Mouse (Mus musculus): ENCODE results near the gene Htt. TPM values are rescaled to one million over a fixed set of nuclear protein-coding genes. Genes with fewer than 3 reads are reported as not detected.

Htt gene
- total RNA-seq, 1 experiment = 25.6 TPM

DNA sequence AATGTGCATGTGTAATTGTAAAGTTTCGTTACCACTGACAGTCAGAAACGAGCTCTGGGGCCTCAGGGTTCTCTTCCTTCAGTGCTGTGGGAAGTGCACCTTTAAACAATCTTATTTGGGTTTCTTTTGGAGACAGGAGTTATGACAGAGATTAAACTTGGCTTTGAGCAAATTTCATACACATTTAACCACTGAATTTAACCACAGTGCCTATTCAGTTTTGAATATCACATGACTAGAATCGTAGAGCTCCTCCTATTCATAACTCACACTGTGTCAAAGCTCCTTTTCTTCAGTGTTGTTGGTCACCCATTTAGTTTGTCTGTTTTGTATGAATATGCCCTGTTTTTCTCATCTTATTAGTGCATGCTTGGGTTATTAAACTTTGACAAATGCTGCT, 10.3 kb downstream of the Htt start:
- in situ Hi-C loops (cut with MboI; ENCODE audit: low sequenced_read_pairs in 2 of 2, unreplicated experiment in 2 of 2) = no loop called here
- Histone ChIP-seq H3K27ac (ENCODE audit: insufficient read depth, low read depth, low read length, poor library complexity, severe bottlenecking) (no peak overlapping the region), H3K4me3 (ENCODE audit: insufficient read depth in 1 of 2, low read depth in 1 of 2, low read length in 2 of 2, poor library complexity in 1 of 2, severe bottlenecking in 1 of 2) (no peak overlapping the region), H3K9ac (ENCODE audit: insufficient read depth, low read depth, low read length, poor library complexity, severe bottlenecking) (no peak overlapping the region), H3K4me1 (ENCODE audit: control insufficient read depth in 2 of 2, insufficient read depth in 2 of 2, low read length in 2 of 2, poor library complexity in 1 of 2) (no peaks in the 10 kb centered on the region), H3K36me3 (ENCODE audit: control insufficient read depth, insufficient read depth, low read length, poor library complexity, severe bottlenecking) (no peaks in the 10 kb centered on the region), H3K9me3 (ENCODE audit: control insufficient read depth, insufficient read depth, low read depth, low read length) (no peaks in the 10 kb centered on the region)
- no peak for DNase-seq (ENCODE audit: low read depth, low spot score)
- TF ChIP-seq CHD2 (IDR thresholded peaks at IDR 0.05; ENCODE audit: low read depth, low read length) = no peak
- no peak for TF ChIP-seq HCFC1 (IDR thresholded peaks at IDR 0.05; ENCODE audit: borderline replicate concordance, insufficient read depth, low read length)
- no peak for TF ChIP-seq ZC3H11A (IDR thresholded peaks at IDR 0.05; ENCODE audit: borderline replicate concordance, low read depth, low read length)
- TF ChIP-seq ZNF384 (IDR thresholded peaks at IDR 0.05; ENCODE audit: low read depth, low read length) = no peak
- no peak for TF ChIP-seq MAFK (IDR thresholded peaks at IDR 0.05; ENCODE audit: insufficient read depth, low read depth, low read length)

DNA sequence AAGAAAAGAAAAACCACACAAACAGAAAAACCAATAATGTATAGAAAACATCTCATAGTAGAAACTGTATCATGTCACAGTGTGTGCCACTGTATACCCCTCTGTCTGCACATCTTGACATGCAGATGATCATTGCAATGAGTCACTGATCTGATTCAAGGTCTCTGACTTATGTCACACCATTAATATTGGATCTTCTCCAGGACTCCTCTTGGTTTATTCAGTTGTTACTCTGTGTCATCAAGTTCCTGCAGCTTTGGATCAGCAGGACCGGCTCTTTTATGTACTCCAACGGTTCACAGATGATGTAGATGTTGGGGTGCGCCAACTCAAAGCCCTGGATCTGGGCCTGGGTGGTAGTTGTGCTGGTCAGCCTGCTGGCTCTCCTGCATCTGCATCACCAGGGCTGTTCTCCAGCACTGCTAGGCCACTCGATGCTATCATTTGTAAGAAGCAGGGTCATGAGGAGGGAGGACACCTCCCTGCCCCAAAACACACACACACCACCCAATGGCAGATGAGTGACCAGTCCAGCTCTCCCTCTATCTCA, 11.2 kb downstream of the Htt start:
- Histone ChIP-seq H3K27ac (ENCODE audit: insufficient read depth, low read depth, low read length, poor library complexity, severe bottlenecking) (no peak overlapping the region), H3K4me1 (ENCODE audit: control insufficient read depth in 2 of 2, insufficient read depth in 2 of 2, low read length in 2 of 2, poor library complexity in 1 of 2) (no peaks in the 10 kb centered on the region), H3K36me3 (ENCODE audit: control insufficient read depth, insufficient read depth, low read length, poor library complexity, severe bottlenecking) (no peaks in the 10 kb centered on the region), H3K9me3 (ENCODE audit: control insufficient read depth, insufficient read depth, low read depth, low read length) (no peaks in the 10 kb centered on the region), H3K9ac (ENCODE audit: insufficient read depth, low read depth, low read length, poor library complexity, severe bottlenecking) (no peak overlapping the region), H3K4me3 (ENCODE audit: insufficient read depth in 1 of 2, low read depth in 1 of 2, low read length in 2 of 2, poor library complexity in 1 of 2, severe bottlenecking in 1 of 2) (no peak overlapping the region)
- in situ Hi-C loops (cut with MboI; ENCODE audit: low sequenced_read_pairs in 2 of 2, unreplicated experiment in 2 of 2) = no loop called here
- DNase-seq (ENCODE audit: low read depth, low spot score) = no peak
- TF ChIP-seq ZNF384 (IDR thresholded peaks at IDR 0.05; ENCODE audit: low read depth, low read length) = no peak
- no peak for TF ChIP-seq MAFK (IDR thresholded peaks at IDR 0.05; ENCODE audit: insufficient read depth, low read depth, low read length)
- TF ChIP-seq ZC3H11A (IDR thresholded peaks at IDR 0.05; ENCODE audit: borderline replicate concordance, low read depth, low read length) = no peak
- no peak for TF ChIP-seq CHD2 (IDR thresholded peaks at IDR 0.05; ENCODE audit: low read depth, low read length)
- no peak for TF ChIP-seq HCFC1 (IDR thresholded peaks at IDR 0.05; ENCODE audit: borderline replicate concordance, insufficient read depth, low read length)

GRCm38 (mm10) chr5:34773392-34773791, 11.9 kb downstream of the Htt start:
- no peak overlapping the region for H3K9ac ChIP-seq (ENCODE audit: insufficient read depth, low read depth, low read length, poor library complexity, severe bottlenecking)
- no peak overlapping the region for H3K27ac ChIP-seq (ENCODE audit: insufficient read depth, low read depth, low read length, poor library complexity, severe bottlenecking)
- TF ChIP-seq ZNF384 (IDR thresholded peaks at IDR 0.05; ENCODE audit: low read depth, low read length) (no peak), ZC3H11A (IDR thresholded peaks at IDR 0.05; ENCODE audit: borderline replicate concordance, low read depth, low read length) (no peak), MAFK (IDR thresholded peaks at IDR 0.05; ENCODE audit: insufficient read depth, low read depth, low read length) (no peak), CHD2 (IDR thresholded peaks at IDR 0.05; ENCODE audit: low read depth, low read length) (no peak)
- no peak for DNase-seq (ENCODE audit: low read depth, low spot score)
- no peaks in the 10 kb centered on the region for H3K9me3 ChIP-seq (ENCODE audit: control insufficient read depth, insufficient read depth, low read depth, low read length)
- no peak overlapping the region for H3K4me3 ChIP-seq (ENCODE audit: insufficient read depth in 1 of 2, low read depth in 1 of 2, low read length in 2 of 2, poor library complexity in 1 of 2, severe bottlenecking in 1 of 2)
- in situ Hi-C loops (cut with MboI; ENCODE audit: low sequenced_read_pairs in 2 of 2, unreplicated experiment in 2 of 2) = no loop called here
- H3K36me3 ChIP-seq (ENCODE audit: control insufficient read depth, insufficient read depth, low read length, poor library complexity, severe bottlenecking) = no peaks in the 10 kb centered on the region
- no peaks in the 10 kb centered on the region for H3K4me1 ChIP-seq (ENCODE audit: control insufficient read depth in 2 of 2, insufficient read depth in 2 of 2, low read length in 2 of 2, poor library complexity in 1 of 2)

- Histone ChIP-seq H3K9ac (ENCODE audit: insufficient read depth, low read depth, low read length, poor library complexity, severe bottlenecking) (no peak overlapping the region), H3K9me3 (ENCODE audit: control insufficient read depth, insufficient read depth, low read depth, low read length) (no peaks in the 10 kb centered on the region), H3K36me3 (ENCODE audit: control insufficient read depth, insufficient read depth, low read length, poor library complexity, severe bottlenecking) (no peaks in the 10 kb centered on the region; the same call in 1 of the 2 replicates), H3K4me1 (ENCODE audit: control insufficient read depth in 2 of 2, insufficient read depth in 2 of 2, low read length in 2 of 2, poor library complexity in 1 of 2) (no peaks in the 10 kb centered on the region), H3K4me3 (ENCODE audit: insufficient read depth in 1 of 2, low read depth in 1 of 2, low read length in 2 of 2, poor library complexity in 1 of 2, severe bottlenecking in 1 of 2) (no peak overlapping the region), H3K27ac (ENCODE audit: insufficient read depth, low read depth, low read length, poor library complexity, severe bottlenecking) (no peak overlapping the region)
- no peak for DNase-seq (ENCODE audit: low read depth, low spot score)
- in situ Hi-C loops (cut with MboI; ENCODE audit: low sequenced_read_pairs in 2 of 2, unreplicated experiment in 2 of 2) = no loop called here
- TF ChIP-seq ZC3H11A (IDR thresholded peaks at IDR 0.05; ENCODE audit: borderline replicate concordance, low read depth, low read length) = no peak
- TF ChIP-seq CHD2 (IDR thresholded peaks at IDR 0.05; ENCODE audit: low read depth, low read length) = no peak
- TF ChIP-seq ZNF384 (IDR thresholded peaks at IDR 0.05; ENCODE audit: low read depth, low read length) = no peak
- no peak for TF ChIP-seq HCFC1 (IDR thresholded peaks at IDR 0.05; ENCODE audit: borderline replicate concordance, insufficient read depth, low read length)
- no peak for TF ChIP-seq MAFK (IDR thresholded peaks at IDR 0.05; ENCODE audit: insufficient read depth, low read depth, low read length)
Measured at GRCm38 (mm10) chr5:34785027-34785426, 23.5 kb downstream of the Htt start.

DNA sequence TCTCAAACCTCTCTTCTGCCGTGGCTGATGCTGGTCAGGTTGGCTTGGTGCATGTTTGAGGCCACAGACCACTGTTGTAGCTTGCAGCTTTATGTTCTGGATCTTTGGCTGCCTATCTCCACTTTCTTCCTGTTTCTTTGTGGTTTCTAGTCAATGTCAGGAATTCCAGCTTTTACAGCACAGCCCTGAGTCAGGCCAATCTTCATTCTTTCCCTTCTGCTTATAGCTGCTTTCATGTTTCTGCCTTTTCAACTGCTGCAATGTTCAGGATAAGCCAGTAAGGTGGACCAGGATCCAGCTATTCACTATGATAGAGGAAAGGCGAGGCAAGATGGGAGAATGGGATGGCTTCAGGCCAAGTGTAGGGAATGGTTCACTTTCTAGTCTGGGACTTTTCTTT, 29.6 kb downstream of the Htt start:
- Histone ChIP-seq H3K4me3 (ENCODE audit: insufficient read depth in 1 of 2, low read depth in 1 of 2, low read length in 2 of 2, poor library complexity in 1 of 2, severe bottlenecking in 1 of 2) (no peak overlapping the region), H3K27ac (ENCODE audit: insufficient read depth, low read depth, low read length, poor library complexity, severe bottlenecking) (no peak overlapping the region), H3K9me3 (ENCODE audit: control insufficient read depth, insufficient read depth, low read depth, low read length) (no peaks in the 10 kb centered on the region), H3K36me3 (ENCODE audit: control insufficient read depth, insufficient read depth, low read length, poor library complexity, severe bottlenecking) (peaks cover 3% of the 10 kb centered on the region), H3K9ac (ENCODE audit: insufficient read depth, low read depth, low read length, poor library complexity, severe bottlenecking) (no peak overlapping the region), H3K4me1 (ENCODE audit: control insufficient read depth in 2 of 2, insufficient read depth in 2 of 2, low read length in 2 of 2, poor library complexity in 1 of 2) (no peaks in the 10 kb centered on the region)
- no peak for DNase-seq (ENCODE audit: low read depth, low spot score)
- in situ Hi-C loops (cut with MboI; ENCODE audit: low sequenced_read_pairs in 2 of 2, unreplicated experiment in 2 of 2) = no loop called here
- TF ChIP-seq CHD2 (IDR thresholded peaks at IDR 0.05; ENCODE audit: low read depth, low read length) (no peak), ZC3H11A (IDR thresholded peaks at IDR 0.05; ENCODE audit: borderline replicate concordance, low read depth, low read length) (no peak), MAFK (IDR thresholded peaks at IDR 0.05; ENCODE audit: insufficient read depth, low read depth, low read length) (no peak), HCFC1 (IDR thresholded peaks at IDR 0.05; ENCODE audit: borderline replicate concordance, insufficient read depth, low read length) (no peak), ZNF384 (IDR thresholded peaks at IDR 0.05; ENCODE audit: low read depth, low read length) (no peak)

Measured in ES-E14 (cell line).